Mouse (Mus musculus) v-Abl transformed pro-B cells (cell line): ENCODE measurements around the gene Lgals7.

ENCODE experiments used
- in situ Hi-C, 2 experiments: fragments of 400-800 bp; cut with MboI; formaldehyde crosslinking; loops; one replicate each; pipeline ENCODE4 v1.15.1; 2025; ENCODE audit not compliant: unreplicated experiment in 2 of 2

Lgals7 gene

GRCm38 (mm10) chr7:28863540-28863939, at the start of gene Lgals7:
Gene Lgals7 (plus strand): TSS chr7:28863853.
- in situ Hi-C loops: no loop called here

- in situ Hi-C loops: loop anchor here in 1 of 2 experiments (25.0 kb wide), 2 partner anchors 1273 to 1352 kb away; partner anchors contain the start of genes Gm26920, Sertad3, Zfp260 and Zfp566
Measured at GRCm38 (mm10) chr7:28814306-28815034, 49.2 kb upstream of the Lgals7 start.

GRCm38 (mm10) chr7:28815230-28815629, 48.4 kb upstream of the Lgals7 start:
- in situ Hi-C loops: loop anchor here in 1 of 2 experiments (25.0 kb wide), 2 partner anchors 1272 to 1353 kb away; partner anchors contain the start of genes Gm26920, Sertad3, Zfp260 and Zfp566

GRCm38 (mm10) chr7:28816201-28816600, 47.5 kb upstream of the Lgals7 start:
- in situ Hi-C loops: loop anchor here in 1 of 2 experiments (25.0 kb wide), 2 partner anchors 1271 to 1354 kb away; partner anchors contain the start of genes Gm26920, Sertad3, Zfp260 and Zfp566

- in situ Hi-C loops: loop anchor here in 1 of 2 experiments (25.0 kb wide), 2 partner anchors 1270 to 1355 kb away; partner anchors contain the start of genes Gm26920, Sertad3, Zfp260 and Zfp566
Measured at GRCm38 (mm10) chr7:28816920-28817319, 46.7 kb upstream of the Lgals7 start.

- in situ Hi-C loops: loop anchor here in 1 of 2 experiments (25.0 kb wide), 2 partner anchors 1270 to 1355 kb away; partner anchors contain the start of genes Gm26920, Sertad3, Zfp260 and Zfp566
Measured at GRCm38 (mm10) chr7:28817524-28817923, 46.1 kb upstream of the Lgals7 start.

GRCm38 (mm10) chr7:28817957-28818356, 45.7 kb upstream of the Lgals7 start:
- in situ Hi-C loops: loop anchor here in 1 of 2 experiments (25.0 kb wide), 2 partner anchors 1269 to 1356 kb away; partner anchors contain the start of genes Gm26920, Sertad3, Zfp260 and Zfp566

- in situ Hi-C loops: loop anchor here in 1 of 2 experiments (25.0 kb wide), 2 partner anchors 1269 to 1356 kb away; partner anchors contain the start of genes Gm26920, Sertad3, Zfp260 and Zfp566
Measured at GRCm38 (mm10) chr7:28818436-28818835, 45.2 kb upstream of the Lgals7 start.

- in situ Hi-C loops: loop anchor here in 1 of 2 experiments (25.0 kb wide), 2 partner anchors 1268 to 1357 kb away; partner anchors contain the start of genes Gm26920, Sertad3, Zfp260 and Zfp566
Measured at GRCm38 (mm10) chr7:28818861-28819452, 44.7 kb upstream of the Lgals7 start.

- in situ Hi-C loops: loop anchor here in 1 of 2 experiments (25.0 kb wide), 2 partner anchors 1268 to 1357 kb away; partner anchors contain the start of genes Gm26920, Sertad3, Zfp260 and Zfp566
Measured at GRCm38 (mm10) chr7:28819571-28819970, 44.1 kb upstream of the Lgals7 start.

- in situ Hi-C loops: loop anchor here in 1 of 2 experiments (5.0 to 25.0 kb wide), 3 partner anchors 443 to 1358 kb away; partner anchors contain the start of genes Gm26920, Sertad3, Zfp260 and Zfp566
Measured at GRCm38 (mm10) chr7:28820358-28821260, 43.0 kb upstream of the Lgals7 start.

GRCm38 (mm10) chr7:28821261-28821831, 42.3 kb upstream of the Lgals7 start:
- in situ Hi-C loops: loop anchor here in 1 of 2 experiments (5.0 to 25.0 kb wide), 3 partner anchors 444 to 1359 kb away; partner anchors contain the start of genes Gm26920, Sertad3, Zfp260 and Zfp566

- in situ Hi-C loops: loop anchor here in 1 of 2 experiments (5.0 to 25.0 kb wide), 3 partner anchors 445 to 1360 kb away; partner anchors contain the start of genes Gm26920, Sertad3, Zfp260 and Zfp566
Measured at GRCm38 (mm10) chr7:28822556-28822955, 41.1 kb upstream of the Lgals7 start.

- in situ Hi-C loops: loop anchor here in 1 of 2 experiments (5.0 to 25.0 kb wide), 3 partner anchors 446 to 1361 kb away; partner anchors contain the start of genes Gm26920, Sertad3, Zfp260 and Zfp566
Measured at GRCm38 (mm10) chr7:28822993-28823903, 40.4 kb upstream of the Lgals7 start.

GRCm38 (mm10) chr7:28823932-28824331, 39.7 kb upstream of the Lgals7 start:
- in situ Hi-C loops: loop anchor here in 1 of 2 experiments (5.0 to 25.0 kb wide), 3 partner anchors 447 to 1362 kb away; partner anchors contain the start of genes Gm26920, Sertad3, Zfp260 and Zfp566

- in situ Hi-C loops: loop anchor here in 1 of 2 experiments (5.0 to 25.0 kb wide), 3 partner anchors 448 to 1363 kb away; partner anchors contain the start of genes Gm26920, Sertad3, Zfp260 and Zfp566
Measured at GRCm38 (mm10) chr7:28824941-28825685, 38.5 kb upstream of the Lgals7 start, which contains the start of gene Ech1. Gene Ech1 (plus strand): TSS chr7:28825217.
